Mouse (Mus musculus): ENCODE measurements at regions not wholly inside any gene's neighbourhood (a gene's known extent, or its start where the extent isn't known, plus 50 kb on each side); places are given as distances from the start of the nearest gene placed in this dataset.
A peak's percentile ranks its signal among the peaks of the same experiment; 100 is the strongest.
"Not testable (repeated sequence)": the region's sequence is repeated elsewhere in the genome, so short reads cannot be mapped to it uniquely, and the experiment has no call there.

DNA sequence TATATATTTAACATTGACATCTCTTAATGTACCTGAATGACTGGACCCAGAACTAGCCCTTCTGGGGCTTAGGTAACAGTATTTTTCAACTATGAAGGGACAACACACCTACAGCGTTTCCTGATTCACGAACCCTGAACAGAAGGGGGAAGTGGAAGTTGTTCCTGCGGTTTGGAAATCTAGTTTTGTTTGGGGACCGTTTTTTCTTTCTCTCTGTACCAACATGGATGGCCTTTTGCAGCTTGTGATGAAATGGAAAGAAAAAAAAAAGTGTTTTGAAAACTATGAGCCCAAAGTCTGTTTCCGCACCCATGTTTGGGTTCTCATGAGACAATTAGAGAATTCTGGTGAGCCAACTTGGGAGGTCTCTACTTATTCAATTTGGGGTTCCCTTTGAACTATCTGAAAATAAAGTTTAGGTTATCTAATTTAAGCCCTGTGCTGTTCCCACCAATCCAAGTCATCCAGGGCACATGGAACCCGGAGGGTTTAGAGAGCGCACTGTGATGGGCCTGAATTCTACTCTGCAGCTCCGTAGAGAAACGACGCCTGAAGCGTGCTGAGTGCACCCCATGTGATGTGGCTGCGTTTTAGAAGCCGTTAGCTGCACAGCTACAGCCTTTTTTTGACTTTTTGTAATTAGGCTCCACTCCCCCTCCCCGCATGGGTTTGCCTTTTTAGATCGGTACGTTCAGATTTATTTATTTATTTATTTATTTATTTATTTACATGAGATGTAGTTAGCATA lies 137.0 kb upstream of the Rapgef5 start:
- DNase-seq (ENCODE audit: low spot score in 2 of 2) = no peak

DNA sequence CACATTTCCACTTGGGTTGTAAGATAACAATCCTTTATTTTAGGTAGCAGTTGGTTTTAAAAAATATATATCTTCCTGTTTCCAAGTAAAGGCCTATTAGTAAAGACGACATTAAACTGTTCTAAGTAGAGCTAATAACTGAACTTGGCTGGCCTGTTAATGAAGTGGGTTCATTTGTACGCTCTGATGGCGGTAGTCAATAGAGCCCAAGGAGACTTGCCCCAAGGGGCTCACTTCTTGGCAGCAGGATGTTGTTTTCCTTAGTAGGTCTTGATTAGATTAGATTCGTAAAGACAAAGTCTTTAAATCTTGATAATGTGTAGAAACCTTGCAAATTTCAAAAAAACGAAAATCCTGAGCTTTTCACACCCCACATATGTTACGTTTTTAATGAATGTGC lies 135.4 kb upstream of the Rapgef5 start:
- no peak for DNase-seq (ENCODE audit: low spot score in 2 of 2)

DNA sequence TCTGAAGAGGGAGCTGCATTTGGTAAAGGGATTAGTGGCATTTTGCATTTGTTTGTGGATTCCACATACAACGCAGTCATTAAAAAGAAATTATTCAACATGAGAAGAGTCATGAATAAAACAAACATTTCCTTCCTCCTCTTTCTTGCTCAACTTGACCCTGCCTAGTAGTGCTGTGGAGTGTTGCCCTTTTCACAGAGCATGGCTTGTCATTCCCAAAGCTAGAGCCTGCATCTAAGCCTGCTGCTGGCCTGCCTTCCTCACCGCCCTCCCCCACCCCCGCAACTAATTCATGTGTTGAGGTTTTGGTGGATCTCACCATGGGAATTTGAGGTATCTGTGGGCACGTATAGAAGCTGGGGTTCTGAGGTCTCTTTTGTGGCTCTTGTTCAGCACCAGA lies 133.6 kb upstream of the Rapgef5 start:
- DNase-seq (ENCODE audit: low spot score in 2 of 2) = not testable (repeated sequence)

DNA sequence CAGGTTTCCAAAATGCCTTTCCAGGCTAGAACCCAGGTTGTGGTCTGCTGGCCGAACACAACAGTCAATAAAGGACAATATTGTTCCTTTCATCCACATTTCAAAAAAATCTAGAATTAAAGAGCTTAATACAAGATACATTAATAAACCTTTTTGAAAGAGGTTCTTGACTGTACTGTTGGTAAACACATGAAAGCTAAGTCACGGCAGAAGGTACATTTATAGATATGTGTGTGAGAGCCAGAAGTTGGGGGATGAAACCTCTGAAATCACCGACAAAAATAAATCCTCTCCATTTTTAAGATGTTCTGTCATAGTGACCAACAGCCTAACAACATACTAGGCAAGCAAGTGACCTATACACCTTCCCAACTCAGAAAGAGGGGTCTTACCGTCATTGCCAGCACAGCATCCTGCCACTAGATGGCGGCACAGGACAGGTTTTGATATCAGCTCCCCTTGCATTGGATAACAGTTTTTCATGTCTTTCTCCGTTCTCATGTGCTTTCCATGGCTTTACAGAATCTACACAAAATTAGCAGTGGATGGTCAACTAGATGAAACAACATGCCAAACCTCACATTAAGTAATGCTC lies 131.1 kb upstream of the Rapgef5 start:
- peak; percentile 81 to 82 for DNase-seq (ENCODE audit: low spot score in 2 of 2)

DNA sequence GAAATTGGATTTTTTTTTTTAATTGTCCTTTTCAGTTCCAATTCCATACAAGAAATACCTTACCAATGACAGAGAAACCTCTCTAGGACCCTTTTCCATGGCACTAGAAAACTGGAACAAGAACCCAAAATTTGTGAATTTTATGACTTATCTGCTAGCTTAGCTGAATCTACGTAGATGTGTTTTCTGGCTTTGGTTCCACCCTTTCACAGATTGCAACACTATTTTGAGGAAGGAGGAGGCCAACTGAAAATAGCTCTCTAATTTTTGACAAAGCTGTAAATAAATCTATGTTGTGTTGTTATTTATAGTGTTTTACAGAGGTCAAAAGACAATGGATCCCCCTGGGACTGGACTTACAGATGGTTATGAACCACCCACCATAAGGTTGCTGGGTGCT lies 130.6 kb upstream of the Rapgef5 start:
- DNase-seq (ENCODE audit: low spot score in 2 of 2) = no peak

DNA sequence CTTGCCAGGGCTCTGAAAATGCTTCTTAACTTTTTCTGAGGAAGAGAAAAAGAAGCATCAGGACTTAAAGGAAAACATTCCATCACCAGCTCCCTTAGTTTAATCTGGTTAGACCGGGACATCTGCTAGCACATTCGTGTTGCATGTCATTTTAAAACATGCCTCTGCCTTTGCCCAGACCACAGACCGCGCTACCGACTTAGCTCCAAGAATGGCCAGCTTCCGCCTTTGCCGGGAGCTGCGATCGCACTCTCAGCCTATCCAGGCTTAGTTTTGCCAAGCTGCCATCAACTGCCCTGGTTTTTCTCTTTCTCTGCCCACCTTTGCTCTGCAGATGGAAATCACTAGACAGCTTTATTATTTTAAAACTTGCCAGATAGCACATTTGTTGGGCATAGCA lies 129.3 kb upstream of the Rapgef5 start:
- no peak for DNase-seq (ENCODE audit: low spot score in 2 of 2)

DNA sequence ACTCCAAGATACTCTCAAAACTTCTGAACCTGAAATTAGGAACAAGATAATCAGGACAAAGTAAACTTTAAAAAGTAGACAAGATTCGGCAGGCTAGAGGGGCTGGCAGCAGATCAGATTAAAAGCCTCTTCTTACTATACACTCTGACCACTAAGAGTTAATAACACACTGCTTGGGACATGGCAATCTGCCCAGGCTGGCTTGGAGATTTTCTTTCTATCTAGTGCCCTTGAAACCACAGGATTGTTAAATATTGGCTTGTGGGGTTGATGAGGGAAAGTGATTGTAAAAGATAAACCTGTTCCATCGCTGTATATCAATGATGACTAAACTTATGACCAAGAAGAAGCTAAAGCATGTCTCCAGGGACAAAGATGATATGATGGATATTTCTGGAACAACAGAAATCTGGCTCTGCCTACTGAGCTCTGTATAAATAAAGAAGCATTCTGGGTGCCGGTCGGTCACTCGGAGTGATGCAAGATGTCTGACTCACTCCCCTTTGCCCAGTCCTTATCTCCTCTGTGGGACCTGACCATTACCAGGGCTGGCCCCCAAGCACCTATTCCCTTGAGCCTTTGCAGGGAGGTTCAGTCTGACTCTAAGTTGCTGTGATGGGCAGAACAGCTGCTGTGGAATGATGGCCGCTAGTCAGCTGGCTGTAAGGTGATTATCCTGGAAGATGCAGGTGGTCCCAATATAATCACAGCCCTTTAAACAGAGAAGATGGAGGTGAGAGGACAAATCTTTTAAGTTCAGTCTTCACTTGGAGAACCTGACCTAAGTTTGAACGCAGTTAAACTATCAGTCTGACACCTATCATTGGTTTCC lies 126.5 kb upstream of the Rapgef5 start:
- peak; percentile 30 to 31 for DNase-seq (ENCODE audit: low spot score in 2 of 2)

DNA sequence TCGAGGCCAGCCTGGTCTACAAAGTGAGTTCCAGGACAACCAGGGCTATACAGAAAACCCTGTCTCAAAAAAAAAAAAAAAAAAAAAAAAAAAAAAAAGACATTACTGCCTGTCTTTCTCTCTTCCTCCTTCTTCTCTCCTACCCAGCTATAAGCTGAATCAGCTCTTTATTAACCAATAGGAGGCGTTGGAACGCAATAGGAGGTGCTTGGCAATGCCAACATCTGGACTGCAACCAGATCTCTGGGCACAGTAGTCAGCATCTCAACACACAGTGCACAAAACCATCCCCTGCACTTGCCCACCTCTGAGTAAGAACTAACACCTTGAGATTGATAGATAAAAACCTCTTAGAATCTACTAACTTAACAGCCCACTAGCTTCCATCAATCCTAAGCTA lies 118.8 kb upstream of the Rapgef5 start:
- no peak for DNase-seq (ENCODE audit: low spot score in 2 of 2)

DNA sequence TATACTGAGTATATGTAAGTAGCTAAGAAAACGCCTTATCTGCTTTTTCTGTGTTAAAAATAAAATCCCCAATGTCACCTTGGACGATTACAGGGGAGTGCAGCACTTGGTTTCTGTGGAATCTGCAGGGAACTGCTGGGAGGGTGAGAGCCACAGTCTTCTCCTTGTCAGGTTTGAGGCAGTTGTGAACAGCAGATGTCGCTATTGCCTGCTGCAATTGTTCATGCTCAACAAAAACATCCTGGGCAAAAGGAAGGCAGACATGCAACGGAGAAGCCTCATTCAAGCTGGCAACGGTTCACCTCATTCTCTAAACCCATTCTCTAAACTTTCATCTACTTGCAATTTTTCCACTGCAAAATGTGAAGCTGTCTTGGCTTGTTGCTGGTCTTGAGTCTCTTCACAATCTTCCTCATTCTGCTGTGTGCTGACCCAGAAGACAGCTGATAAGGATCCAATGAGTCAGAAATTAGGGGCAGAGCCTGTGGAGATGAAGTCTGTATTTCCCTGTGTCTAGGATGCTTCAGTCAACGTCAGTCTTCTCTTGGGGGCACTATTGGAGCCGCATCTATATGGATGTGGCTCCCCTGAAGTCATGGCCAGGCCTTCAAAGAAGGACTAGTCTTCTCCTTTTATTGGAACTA lies 112.6 kb upstream of the Rapgef5 start:
- peak; percentile 63 to 69 for DNase-seq (ENCODE audit: low spot score in 2 of 2)

DNA sequence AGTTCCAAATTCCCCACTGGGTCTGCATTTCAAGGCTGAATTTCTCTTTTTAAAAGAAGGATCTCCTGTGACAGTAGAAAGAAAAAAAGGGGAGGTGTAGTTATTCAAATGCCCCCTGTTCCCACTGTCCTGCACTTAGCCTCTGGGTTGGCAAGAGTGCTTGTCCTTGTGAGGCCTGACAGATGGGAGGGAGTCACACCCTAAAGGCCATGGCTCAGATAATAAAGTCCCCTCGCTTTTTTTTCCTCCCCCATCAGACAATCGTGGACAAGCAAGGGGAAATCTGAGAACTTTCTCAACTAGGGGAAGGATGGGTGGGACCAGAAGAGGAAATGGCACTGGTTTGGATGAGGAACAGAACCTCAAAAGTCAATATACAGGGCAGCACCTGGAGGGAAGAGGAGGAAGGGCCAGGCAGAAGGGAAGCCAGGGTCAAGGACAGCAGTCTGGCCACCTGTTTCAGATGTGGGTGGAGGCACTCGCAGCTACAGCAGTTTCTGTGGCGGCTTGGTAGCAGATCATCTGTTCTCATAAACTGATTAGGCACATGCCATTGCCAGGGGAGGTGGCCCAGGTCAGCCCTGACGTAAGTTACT lies 112.0 kb upstream of the Rapgef5 start:
- no peak for DNase-seq (ENCODE audit: low spot score in 2 of 2)

DNA sequence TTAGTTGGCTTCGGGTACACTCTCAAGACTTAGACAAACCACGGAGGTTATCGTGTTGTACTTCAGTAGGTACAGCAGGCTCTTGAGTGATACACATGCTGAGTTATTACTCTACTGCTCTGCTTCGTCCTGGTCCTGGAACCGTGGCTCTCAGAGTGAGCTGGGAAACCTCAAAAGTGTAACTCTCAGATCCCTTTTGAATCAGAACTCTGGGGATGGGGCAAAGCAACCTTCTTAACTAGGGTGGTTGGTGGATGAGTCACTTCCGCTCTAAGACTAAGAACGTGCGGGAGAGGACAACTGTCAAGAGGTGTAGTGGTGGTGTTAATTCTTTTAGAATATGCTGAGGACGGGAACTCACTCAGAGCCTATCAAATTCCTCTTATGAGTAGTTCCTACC lies 109.4 kb upstream of the Rapgef5 start:
- DNase-seq (ENCODE audit: low spot score in 2 of 2) = no peak

DNA sequence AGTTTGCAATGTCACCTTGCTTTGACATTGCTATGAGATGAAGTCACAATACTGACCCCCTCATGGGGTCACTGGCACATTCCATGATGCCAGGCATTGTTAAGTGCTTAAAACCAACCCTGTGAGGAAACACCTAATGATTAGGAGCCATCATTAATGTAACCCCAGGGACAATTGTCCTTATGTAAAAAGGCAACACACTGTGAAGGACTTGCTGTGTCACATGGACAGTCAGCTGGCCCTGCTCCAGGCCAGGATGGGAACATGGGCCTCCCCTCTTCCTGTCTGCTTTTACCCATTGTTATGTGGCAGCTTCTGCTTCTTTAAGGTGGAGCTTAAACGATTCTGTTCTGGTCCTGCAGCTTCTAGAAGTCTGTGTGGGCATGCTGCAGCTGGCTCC lies 105.7 kb upstream of the Rapgef5 start:
- no peak for DNase-seq (ENCODE audit: low spot score in 2 of 2)

DNA sequence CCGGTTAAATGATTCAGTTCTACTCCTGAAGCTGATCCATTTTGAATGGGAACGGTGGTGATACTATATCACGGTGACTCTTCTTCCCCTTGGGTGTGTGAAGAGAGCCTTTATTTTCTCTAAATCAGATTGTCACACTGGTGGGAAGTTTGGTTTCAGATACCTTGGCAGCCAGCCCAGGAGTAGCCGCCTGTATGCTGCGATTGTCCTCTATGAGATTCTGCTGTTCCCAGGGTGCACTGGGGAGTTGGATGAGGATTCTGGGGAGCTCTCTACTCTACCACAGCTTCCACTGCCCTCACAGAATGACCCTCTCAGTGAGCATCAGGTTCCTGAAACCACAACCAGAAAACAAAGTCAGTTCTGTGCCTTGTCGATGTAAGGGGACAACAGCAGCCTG lies 104.0 kb upstream of the Rapgef5 start:
- peak in 1 of 2 experiments; percentile 26 for DNase-seq (ENCODE audit: low spot score in 2 of 2)

DNA sequence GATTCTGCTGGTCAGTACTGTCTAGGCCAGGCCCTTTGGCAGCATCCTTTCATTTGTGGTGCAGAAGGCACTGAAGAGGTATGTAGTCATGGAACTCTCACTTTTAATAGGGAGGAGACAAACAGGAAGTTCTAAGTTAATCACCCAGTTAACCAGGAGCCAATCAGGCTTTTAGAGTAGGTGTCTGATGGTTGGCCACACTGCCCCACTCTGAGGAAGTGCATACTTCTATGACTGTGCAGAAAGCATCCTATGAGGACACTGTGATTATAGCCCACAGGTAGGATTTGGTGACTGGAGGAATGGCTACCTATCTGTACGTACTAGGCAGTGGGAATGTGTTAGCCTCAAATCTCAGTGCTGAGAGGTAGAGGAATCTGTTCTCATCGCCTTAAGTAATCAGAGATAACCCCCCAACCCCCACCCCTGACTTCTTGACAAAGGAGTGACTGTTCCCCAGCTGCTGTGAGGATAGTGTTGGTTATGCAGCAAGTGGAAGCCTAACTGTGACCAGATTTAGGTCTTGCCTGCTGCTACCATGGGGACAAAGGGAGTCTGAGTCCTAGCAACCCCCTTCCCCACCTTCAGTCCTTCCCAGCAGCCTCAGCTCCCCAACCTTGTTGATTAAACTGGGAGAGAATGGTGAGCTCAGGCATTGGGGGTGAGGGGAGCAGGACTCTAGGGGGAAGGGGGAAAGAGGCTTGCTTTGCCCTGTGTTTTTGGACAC lies 103.3 kb upstream of the Rapgef5 start:
- no peak for DNase-seq (ENCODE audit: low spot score in 2 of 2)

DNA sequence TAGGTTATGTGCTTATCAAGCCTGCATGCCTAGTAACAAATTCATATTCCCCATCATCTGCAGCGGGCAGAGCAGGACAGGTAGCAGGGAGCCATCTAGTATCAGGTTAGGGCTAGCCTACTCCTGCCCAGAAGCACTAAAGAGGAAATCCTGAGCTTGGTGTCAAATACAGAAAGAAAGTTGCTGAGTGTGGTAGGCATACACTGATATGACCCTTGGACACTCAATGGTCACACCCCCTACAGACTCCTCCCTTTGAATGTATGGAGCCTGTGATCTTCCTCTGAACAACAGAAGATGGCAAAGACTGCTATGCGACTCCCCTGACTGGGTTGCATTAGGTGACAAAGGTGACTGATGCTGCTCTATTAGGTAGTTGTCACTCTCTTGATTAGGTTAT lies 102.3 kb upstream of the Rapgef5 start:
- no peak for DNase-seq (ENCODE audit: low spot score in 2 of 2)

DNA sequence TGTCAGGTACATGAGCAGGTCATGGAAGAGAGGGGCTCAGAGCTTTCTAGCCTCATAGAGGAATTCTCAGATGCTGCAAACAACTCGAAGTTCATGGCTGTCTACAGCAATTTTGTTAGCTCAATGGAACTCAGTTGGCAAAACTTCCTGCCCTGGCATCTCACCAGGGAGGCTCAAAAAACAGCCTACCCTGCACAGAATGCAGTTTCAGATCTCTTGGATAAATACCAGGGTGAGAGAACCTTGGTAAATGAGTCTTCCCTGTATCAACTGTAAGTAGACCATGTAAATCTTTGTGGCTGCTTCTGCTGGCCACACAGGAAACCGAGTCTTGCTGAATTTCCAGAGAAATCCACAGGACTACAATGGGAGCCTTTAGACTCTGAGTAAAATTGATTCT lies 101.1 kb upstream of the Rapgef5 start:
- no peak for DNase-seq (ENCODE audit: low spot score in 2 of 2)

DNA sequence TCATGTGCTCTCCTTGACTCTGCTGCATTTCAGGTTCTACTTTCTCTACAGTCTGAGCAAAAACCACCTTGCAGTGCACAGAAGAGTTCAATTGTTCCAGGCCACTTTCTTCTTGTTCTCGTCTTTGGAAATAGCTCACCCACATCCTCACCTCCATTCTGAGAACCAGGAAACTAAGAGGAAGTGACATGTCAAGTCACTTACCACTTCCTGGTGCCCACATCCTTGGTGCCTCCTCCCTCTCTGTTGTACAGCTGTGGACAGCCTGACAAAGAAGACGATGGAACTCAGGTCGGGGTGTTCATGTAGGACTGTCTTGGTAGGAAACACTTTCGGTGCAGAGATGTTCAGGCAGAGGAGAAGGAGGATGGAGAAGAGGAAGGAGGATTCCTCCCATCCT lies 98.3 kb upstream of the Rapgef5 start:
- DNase-seq (ENCODE audit: low spot score in 2 of 2) = no peak

DNA sequence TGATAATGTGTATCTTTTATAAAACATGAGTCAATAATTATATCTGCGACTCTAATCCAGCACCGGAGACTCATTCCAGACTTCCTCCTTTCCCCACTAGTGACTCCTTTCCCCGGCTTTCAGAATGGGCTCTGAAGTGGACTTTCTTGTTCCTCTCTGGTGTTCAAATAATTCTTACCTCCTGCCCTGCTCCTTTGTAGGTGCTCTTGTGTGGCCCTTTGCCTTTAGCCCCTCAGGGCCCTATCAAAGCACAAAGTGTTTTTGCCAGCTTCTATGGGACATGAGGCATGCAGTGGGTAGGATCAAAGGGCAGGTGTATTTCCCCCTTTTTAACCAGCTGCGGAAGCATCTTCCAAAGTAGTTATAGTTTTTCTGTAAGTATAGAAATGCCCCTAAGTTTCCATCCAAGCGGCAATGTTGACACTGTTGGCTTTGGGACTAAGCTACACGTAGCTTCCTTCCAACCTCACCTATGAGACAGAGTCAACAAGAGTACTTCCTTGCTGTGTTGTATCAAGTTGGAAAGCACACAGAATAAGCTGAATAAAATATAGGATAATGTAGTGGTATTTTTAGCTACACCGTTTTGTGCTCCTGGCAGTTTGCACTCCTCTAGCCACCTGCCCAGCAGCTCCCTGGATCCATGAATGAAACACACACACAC lies 93.8 kb upstream of the Rapgef5 start:
- no peak for DNase-seq (ENCODE audit: low spot score in 2 of 2)

DNA sequence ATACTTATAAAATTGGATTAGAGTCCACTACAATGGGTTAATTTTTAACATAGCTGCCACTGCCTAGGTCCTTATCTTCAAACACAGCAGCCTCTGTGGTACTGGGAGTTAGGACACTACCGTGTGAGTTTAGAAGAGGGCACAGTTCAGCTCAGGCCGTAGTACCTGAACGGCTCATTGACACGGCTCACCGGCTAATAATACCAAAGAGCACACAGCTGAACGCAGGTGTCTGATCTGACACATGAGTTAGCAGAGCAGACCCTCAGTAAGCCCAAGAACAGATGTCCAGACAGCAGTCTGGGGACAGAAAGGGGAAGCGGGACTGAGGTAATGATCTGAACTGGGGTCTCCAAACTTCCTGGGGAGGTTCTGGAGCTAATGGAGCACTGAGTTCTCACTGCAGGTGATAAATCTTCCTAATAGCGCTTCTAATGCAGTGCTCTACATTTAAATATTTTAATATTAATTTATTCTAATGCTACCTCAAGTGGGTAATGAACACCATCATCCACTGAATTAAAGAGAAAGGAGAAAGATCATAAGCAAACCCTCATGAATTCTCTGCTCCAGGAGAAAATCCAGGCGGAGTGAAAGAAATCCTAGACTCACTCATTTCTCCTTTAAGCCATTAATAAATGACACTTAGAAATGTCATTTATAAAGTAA lies 90.8 kb upstream of the Rapgef5 start:
- no peak for DNase-seq (ENCODE audit: low spot score in 2 of 2)

DNA sequence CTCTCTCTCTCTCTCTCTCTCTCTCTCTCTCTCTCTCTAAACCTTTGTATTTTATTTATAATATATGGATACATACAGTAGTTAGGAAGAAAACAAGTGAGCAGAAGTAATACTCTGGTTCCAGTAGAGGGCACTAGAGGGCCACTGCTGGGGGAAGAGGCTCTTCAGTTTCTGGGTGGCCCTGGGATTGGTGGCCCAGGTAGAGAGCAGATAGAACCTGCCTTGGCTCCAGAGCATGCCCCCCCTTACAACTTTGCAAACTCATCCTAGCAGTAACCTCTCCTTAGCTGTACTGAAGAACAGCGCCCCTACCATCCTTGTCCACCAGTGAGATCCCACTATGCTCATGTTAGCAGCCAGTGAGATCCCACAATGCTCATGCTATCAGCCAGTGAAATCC lies 88.8 kb upstream of the Rapgef5 start:
- peak; percentile 32 to 46 for DNase-seq (ENCODE audit: low spot score in 2 of 2)
